Mouse (Mus musculus): ENCODE measurements around the gene Zswim4. TPM values are rescaled to one million over a fixed set of nuclear protein-coding genes. Genes with fewer than 3 reads are reported as not detected.
A peak's percentile ranks its signal among the peaks of the same experiment; 100 is the strongest.

The Zswim4 gene
- polyA plus RNA-seq, 1 experiment from 2014 or later = 22.6 TPM

DNA sequence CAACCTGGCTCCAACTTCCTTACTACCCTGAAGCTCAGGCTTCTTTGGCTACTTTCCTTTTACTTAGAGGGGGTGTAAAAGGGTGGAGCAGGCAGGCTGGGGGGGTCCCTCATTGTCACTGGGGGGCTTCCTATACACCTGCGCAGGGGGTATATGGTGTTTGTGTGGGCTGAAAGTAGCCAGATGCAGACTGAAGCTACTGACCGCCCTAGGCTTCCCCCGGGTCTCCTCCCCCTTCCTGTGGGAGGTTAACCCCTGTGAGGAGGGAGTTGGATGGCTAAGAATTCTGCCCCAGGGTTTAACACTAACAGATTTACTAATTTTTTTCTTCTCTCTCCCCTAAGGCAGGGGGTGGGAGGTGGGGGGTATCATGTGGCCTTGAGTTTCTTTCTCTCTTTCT, 60.3 kb downstream of the Zswim4 start:
- peaks cover 63% of the 10 kb centered on the region for H3K36me3 ChIP-seq
- no peaks in the 10 kb centered on the region for H3K9me3 ChIP-seq
- no peaks in the 10 kb centered on the region for H3K27me3 ChIP-seq
- no peak for ATAC-seq (ENCODE audit: insufficient number of reproducible peaks, insufficient read depth, low FRiP score, low TSS enrichment, low read depth)
- peaks cover 42% of the 10 kb centered on the region for H3K4me1 ChIP-seq
- no peak overlapping the region for H3K27ac ChIP-seq
- no peak overlapping the region for H3K9ac ChIP-seq
- H3K4me3 ChIP-seq = no peak overlapping the region
- H3K4me2 ChIP-seq = no peak overlapping the region
- 28% methylated on average over 3 of the region's 3 CpGs for WGBS

DNA sequence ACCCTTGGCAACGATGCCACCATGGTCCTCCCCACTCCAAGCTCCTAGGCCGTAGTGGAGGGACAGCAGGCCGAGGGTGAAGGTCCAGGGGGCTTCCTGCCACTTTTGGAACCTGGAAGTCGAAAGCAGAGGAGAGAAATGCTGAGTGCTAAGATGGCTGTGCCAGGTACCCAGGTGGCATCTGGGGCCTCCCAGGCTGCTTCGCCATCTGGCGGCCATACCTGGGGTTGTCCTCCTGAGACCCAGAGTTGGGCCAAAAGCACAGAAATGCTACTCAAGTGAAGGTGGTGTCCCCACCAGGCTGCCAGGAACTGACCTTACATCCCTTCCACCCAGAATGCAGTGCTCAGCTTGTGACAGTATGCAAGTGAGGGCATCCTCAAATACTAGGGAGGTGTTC, 63.0 kb downstream of the Zswim4 start:
- H3K4me1 ChIP-seq = peaks cover 15% of the 10 kb centered on the region
- H3K9me3 ChIP-seq = no peaks in the 10 kb centered on the region
- WGBS = 89% methylated on average over 6 of the region's 6 CpGs
- no peak overlapping the region for H3K27ac ChIP-seq
- H3K4me2 ChIP-seq = no peak overlapping the region
- ATAC-seq (ENCODE audit: insufficient number of reproducible peaks, insufficient read depth, low FRiP score, low TSS enrichment, low read depth) = no peak
- H3K27me3 ChIP-seq = no peaks in the 10 kb centered on the region
- 0 out of 2 replicates have a peak overlapping the region, but pooled peaks have one; percentile 1 for H3K9ac ChIP-seq
- peaks cover 82% of the 10 kb centered on the region for H3K36me3 ChIP-seq
- H3K4me3 ChIP-seq = no peak overlapping the region

- no peak for ATAC-seq (ENCODE audit: insufficient number of reproducible peaks, insufficient read depth, low FRiP score, low TSS enrichment, low read depth)
- H3K27ac ChIP-seq = no peak overlapping the region
- H3K4me3 ChIP-seq = no peak overlapping the region
- H3K9ac ChIP-seq = no peak overlapping the region
- no peaks in the 10 kb centered on the region for H3K9me3 ChIP-seq
- H3K27me3 ChIP-seq = no peaks in the 10 kb centered on the region
- 93% methylated on average over 5 of the region's 5 CpGs for WGBS
- no peak overlapping the region for H3K4me2 ChIP-seq
- H3K4me1 ChIP-seq = no peaks in the 10 kb centered on the region
- H3K36me3 ChIP-seq = peaks cover 54% of the 10 kb centered on the region
These were observed 66.8 kb downstream of the Zswim4 start for GRCm38 (mm10) chr8:84170096-84170495.

DNA sequence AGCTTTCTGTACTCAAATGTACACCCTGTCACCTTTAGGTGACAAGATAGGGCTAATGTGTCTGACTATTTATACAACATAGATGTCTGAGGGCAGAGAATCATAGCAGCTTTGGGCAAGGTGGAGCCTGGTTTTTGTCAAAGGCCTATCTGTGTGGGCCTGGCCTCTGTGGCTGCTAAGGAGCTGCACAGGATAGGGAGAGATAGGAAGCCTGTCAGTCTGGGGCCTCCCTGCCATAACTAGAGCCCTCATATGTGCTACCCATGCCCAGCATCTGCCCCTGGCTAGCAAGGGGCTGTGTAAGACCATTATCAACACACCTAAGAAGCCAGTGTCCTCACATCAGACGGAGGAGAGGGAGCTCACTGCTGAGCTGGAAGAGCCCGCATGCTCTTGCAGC, 69.2 kb downstream of the Zswim4 start:
- 94% methylated on average over 2 of the region's 2 CpGs for WGBS
- Histone ChIP-seq H3K4me3 (no peak overlapping the region), H3K4me2 (no peak overlapping the region), H3K36me3 (peaks cover 36% of the 10 kb centered on the region), H3K9ac (no peak overlapping the region), H3K27me3 (no peaks in the 10 kb centered on the region), H3K9me3 (no peaks in the 10 kb centered on the region), H3K4me1 (no peaks in the 10 kb centered on the region), H3K27ac (no peak overlapping the region)
- ATAC-seq (ENCODE audit: insufficient number of reproducible peaks, insufficient read depth, low FRiP score, low TSS enrichment, low read depth) = no peak

MicroRNA genes within 50 kb of the gene (microRNA counts, 519-probe panel; counts per million panel counts)
- microRNA mmu-miR-181c = 3,237 counts per million, percentile 75 among the panel's probes with 10 or more counts
- microRNA mmu-miR-23a = 4,586 counts per million, percentile 92 among the panel's probes with 10 or more counts
- microRNA mmu-miR-27a = 5,176 counts per million, percentile 96 among the panel's probes with 10 or more counts

Small RNA genes within 50 kb of the gene (microRNA-seq; reads per million reads assigned to microRNA genes)
- 8,999 reads per million, percentile 94 among the genes with 10 or more reads in this experiment for gene Mir181c
- 5,626 reads per million, percentile 90 among the genes with 10 or more reads in this experiment for gene Mir181d
- 18,618 reads per million, percentile 96 among the genes with 10 or more reads in this experiment for gene Mir23a
- gene Mir24-2 = not detected
- gene Mir27a = 374 reads per million, percentile 69 among the genes with 10 or more reads in this experiment
- gene Mir3074-2 = not detected

Other genes starting within 250 kb of the Zswim4 start
- gene Samd1, start 239.4 kb downstream of the Zswim4 start, polyA plus RNA-seq (2015; fragmentation: Nextera tagmentation; extraction: Ambion mirVana) = 14.5 and 15.8 TPM in 2 replicates
- gene 1700067K01Rik, start 235.6 kb downstream of the Zswim4 start, polyA plus RNA-seq (2015; fragmentation: Nextera tagmentation; extraction: Ambion mirVana) = 0.73 and 1.6 TPM in 2 replicates
- 0.59 TPM in 1 of 2 replicates, not detected in the other for gene 2210011C24Rik, start 224.9 kb downstream of the Zswim4 start, polyA plus RNA-seq (2015; fragmentation: Nextera tagmentation; extraction: Ambion mirVana)
- 6.9 and 8.5 TPM in 2 replicates for gene Palm3, start 215.6 kb downstream of the Zswim4 start, polyA plus RNA-seq (2015; fragmentation: Nextera tagmentation; extraction: Ambion mirVana)
- 0.66 and 1.0 TPM in 2 replicates for gene Il27ra, start 194.5 kb downstream of the Zswim4 start, polyA plus RNA-seq (2015; fragmentation: Nextera tagmentation; extraction: Ambion mirVana)
- gene Rln3, start 192.1 kb downstream of the Zswim4 start, polyA plus RNA-seq (2015; fragmentation: Nextera tagmentation; extraction: Ambion mirVana) = not detected in 2 replicates
- 1.6 and 2.0 TPM in 2 replicates for gene Gm10643, start 171.9 kb downstream of the Zswim4 start, polyA plus RNA-seq (2015; fragmentation: Nextera tagmentation; extraction: Ambion mirVana)
- gene Rfx1, start 170.2 kb downstream of the Zswim4 start, polyA plus RNA-seq (2015; fragmentation: Nextera tagmentation; extraction: Ambion mirVana) = 8.7 and 10.1 TPM in 2 replicates
- gene Dcaf15, start 132.3 kb downstream of the Zswim4 start, polyA plus RNA-seq (2015; fragmentation: Nextera tagmentation; extraction: Ambion mirVana) = 10.8 and 12.2 TPM in 2 replicates
- 1.6 and 2.0 TPM in 2 replicates for gene Podnl1, start 111.1 kb downstream of the Zswim4 start, polyA plus RNA-seq (2015; fragmentation: Nextera tagmentation; extraction: Ambion mirVana)
- 28.2 and 30.7 TPM in 2 replicates for gene Cc2d1a, start 89.1 kb downstream of the Zswim4 start, polyA plus RNA-seq (2015; fragmentation: Nextera tagmentation; extraction: Ambion mirVana)
- gene 4930432K21Rik, start 89.0 kb downstream of the Zswim4 start, polyA plus RNA-seq (2015; fragmentation: Nextera tagmentation; extraction: Ambion mirVana) = 1.4 and 1.8 TPM in 2 replicates
- 2.9 and 5.2 TPM in 2 replicates for gene Nanos3, start 51.8 kb downstream of the Zswim4 start, polyA plus RNA-seq (2015; fragmentation: Nextera tagmentation; extraction: Ambion mirVana)
- 318 and 344 TPM in 2 replicates for gene D8Ertd738e, start 12.7 kb upstream of the Zswim4 start, polyA plus RNA-seq (2015; fragmentation: Nextera tagmentation; extraction: Ambion mirVana)
- gene Mri1, start 20.3 kb upstream of the Zswim4 start, polyA plus RNA-seq (2015; fragmentation: Nextera tagmentation; extraction: Ambion mirVana) = 62.4 and 69.8 TPM in 2 replicates
- gene Ccdc130, start 33.3 kb upstream of the Zswim4 start, polyA plus RNA-seq (2015; fragmentation: Nextera tagmentation; extraction: Ambion mirVana) = 21.6 and 22.2 TPM in 2 replicates
- 10.9 and 12.2 TPM in 2 replicates for gene Cacna1a, start 151.4 kb upstream of the Zswim4 start, polyA plus RNA-seq (2015; fragmentation: Nextera tagmentation; extraction: Ambion mirVana)